Mouse (Mus musculus): ENCODE measurements around the gene Trpc7. TPM values are rescaled to one million over a fixed set of nuclear protein-coding genes. Genes with fewer than 3 reads are reported as not detected.

The Trpc7 gene
- 0.04 TPM in 1 of 2 replicates, not detected in the other for polyA plus RNA-seq (2015; fragmentation: Nextera tagmentation; extraction: Ambion mirVana)

DNA sequence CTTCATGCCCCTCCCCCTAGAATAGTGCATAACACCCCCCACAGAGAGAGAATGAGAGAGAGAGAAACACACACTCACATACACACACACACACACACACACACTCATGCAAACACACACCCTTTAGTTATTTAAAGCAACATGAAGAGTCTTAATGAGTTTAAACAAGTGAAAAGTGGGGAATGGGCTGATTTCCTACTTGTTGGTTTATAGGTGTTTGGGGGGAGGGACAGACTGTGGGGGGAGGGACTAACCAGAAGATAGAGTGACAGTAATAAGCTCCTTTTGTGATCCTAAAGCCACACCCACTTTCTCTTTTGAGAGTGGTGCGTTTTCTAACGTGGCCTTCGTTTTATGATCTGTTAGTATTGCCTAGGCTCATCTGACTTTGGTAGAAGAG is at the start of gene Trpc7:
Gene Trpc7 (minus strand): TSS at position 101 of the 400 bp plus-strand sequence.
- no peak for ATAC-seq (ENCODE audit: borderline replicate concordance, extremely low read depth, low FRiP score, low TSS enrichment)
- WGBS: 77% methylated on average over 3 of the region's 3 CpGs
- H3K9ac ChIP-seq: no peak within 1 kb of the TSS
- H3K4me3 ChIP-seq: no peak within 1 kb of the TSS
- no peaks in the 10 kb centered on the region for H3K36me3 ChIP-seq
- H3K27ac ChIP-seq: no peak within 1 kb of the TSS
- no peaks in the 10 kb centered on the region for H3K4me1 ChIP-seq
- no peak within 1 kb of the TSS for H3K4me2 ChIP-seq
- no peaks in the 10 kb centered on the region for H3K9me3 ChIP-seq
- H3K27me3 ChIP-seq: no peaks in the 10 kb centered on the region

DNA sequence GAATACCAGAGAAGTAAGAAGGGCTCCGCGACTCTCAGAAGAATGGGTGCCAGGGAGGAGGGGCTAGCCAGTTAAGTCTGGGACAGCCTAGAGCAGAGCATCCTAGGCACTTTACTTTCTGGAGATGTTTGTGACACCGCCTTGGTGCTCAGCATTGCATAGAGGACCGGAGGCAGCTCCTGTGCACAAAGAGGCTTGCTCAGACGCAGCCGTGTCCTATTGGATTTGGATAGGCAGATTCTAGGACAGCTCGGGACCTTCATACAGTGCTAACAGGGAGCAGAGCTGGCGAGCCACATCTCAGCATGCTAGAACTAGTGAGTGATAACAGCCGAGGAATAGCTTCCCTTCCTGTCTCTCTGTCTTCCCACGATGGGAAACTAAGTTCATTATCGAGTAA is 43.5 kb upstream of the Trpc7 start:
- WGBS: 75% methylated on average over 11 of the region's 11 CpGs
- no peak overlapping the region for H3K4me3 ChIP-seq
- no peaks in the 10 kb centered on the region for H3K36me3 ChIP-seq
- no peaks in the 10 kb centered on the region for H3K9me3 ChIP-seq
- no peak overlapping the region for H3K4me2 ChIP-seq
- no peaks in the 10 kb centered on the region for H3K27me3 ChIP-seq
- no peak overlapping the region for H3K27ac ChIP-seq
- H3K9ac ChIP-seq: no peak overlapping the region
- no peaks in the 10 kb centered on the region for H3K4me1 ChIP-seq
- ATAC-seq (ENCODE audit: borderline replicate concordance, extremely low read depth, low FRiP score, low TSS enrichment): no peak

DNA sequence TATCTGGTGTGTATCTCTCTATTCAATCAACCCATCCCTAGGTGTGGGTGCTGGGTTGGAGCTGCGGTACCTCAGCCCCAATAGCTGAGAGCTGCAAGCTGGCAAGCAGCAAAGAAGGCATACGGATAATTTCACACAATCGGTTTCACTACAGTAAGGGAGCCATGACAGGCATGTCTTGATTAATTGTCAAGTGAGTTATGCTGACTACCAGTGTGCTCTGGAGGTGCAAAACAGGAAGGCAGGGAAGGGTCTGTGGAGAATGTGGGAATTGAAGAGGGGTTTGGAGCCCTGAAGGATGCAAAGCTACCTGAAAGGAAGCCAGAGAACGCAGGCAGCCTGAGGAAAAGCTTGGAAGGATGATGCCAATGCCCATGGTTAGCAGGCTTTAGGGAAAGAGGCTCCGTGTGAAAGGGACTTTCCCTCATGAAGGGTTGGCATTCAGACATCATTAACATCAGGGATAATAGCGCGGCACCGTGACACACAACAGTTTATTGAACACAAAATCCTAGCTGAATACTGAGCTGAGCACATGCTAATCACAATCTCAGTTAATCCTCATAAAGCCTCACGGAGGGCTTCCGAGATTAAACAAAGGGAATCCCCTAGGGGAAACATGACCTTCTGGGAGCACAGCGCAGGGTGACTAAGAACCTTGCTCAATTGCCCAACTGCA is 38.2 kb upstream of the Trpc7 start:
- WGBS: 70% methylated on average over 11 of the region's 11 CpGs
- Histone ChIP-seq H3K9me3 (no peaks in the 10 kb centered on the region), H3K4me1 (no peaks in the 10 kb centered on the region), H3K36me3 (no peaks in the 10 kb centered on the region), H3K27me3 (no peaks in the 10 kb centered on the region), H3K9ac (no peak overlapping the region), H3K27ac (no peak overlapping the region), H3K4me3 (no peak overlapping the region), H3K4me2 (no peak overlapping the region)
- ATAC-seq (ENCODE audit: borderline replicate concordance, extremely low read depth, low FRiP score, low TSS enrichment): no peak

DNA sequence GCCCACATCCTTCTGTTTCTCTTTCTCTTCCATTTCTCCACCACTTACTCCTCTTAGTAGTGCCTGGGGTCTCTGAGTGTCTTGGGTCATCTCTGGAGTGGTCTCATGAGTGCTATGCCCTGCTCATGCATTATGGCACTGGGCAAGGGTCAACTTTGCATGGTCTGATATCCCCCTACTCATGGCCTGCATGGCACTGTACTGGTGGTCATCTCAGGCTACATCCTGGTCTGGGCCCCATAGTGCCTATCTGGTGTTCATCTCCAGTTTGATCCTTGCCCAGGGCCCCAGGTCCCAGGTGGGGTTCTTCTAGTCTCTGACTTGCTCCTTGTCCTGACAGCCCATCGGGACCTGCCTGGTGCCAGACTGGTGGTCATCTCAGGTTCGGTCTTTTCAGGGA is 34.6 kb upstream of the Trpc7 start:
- Histone ChIP-seq H3K36me3 (no peaks in the 10 kb centered on the region), H3K4me3 (no peak overlapping the region), H3K4me2 (no peak overlapping the region), H3K27me3 (no peaks in the 10 kb centered on the region), H3K27ac (no peak overlapping the region), H3K4me1 (no peaks in the 10 kb centered on the region), H3K9ac (no peak overlapping the region), H3K9me3 (no peaks in the 10 kb centered on the region)
- 92% methylated on average over 2 of the region's 2 CpGs for WGBS
- ATAC-seq (ENCODE audit: borderline replicate concordance, extremely low read depth, low FRiP score, low TSS enrichment): no peak

DNA sequence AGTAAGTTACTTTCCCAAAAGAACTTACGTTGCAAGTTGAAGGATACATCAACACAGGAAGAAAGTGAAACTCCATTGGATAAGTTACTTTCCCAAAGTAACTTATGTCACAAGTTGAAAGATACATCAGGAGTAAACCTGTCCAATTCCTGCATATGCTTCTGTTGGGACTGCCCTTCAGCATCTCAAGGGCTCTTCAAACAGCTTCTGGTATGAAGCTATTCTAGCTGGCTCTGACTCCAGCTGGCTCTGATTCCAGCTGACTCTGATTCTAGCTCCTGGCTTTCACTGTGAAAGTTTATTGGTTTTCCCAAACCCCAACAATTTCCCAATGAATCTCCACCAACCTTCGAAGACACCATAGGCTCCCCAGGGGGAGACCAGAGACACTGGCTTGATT is 27.2 kb upstream of the Trpc7 start:
- WGBS: 68% methylated on average over 2 of the region's 2 CpGs
- H3K4me3 ChIP-seq: no peak overlapping the region

DNA sequence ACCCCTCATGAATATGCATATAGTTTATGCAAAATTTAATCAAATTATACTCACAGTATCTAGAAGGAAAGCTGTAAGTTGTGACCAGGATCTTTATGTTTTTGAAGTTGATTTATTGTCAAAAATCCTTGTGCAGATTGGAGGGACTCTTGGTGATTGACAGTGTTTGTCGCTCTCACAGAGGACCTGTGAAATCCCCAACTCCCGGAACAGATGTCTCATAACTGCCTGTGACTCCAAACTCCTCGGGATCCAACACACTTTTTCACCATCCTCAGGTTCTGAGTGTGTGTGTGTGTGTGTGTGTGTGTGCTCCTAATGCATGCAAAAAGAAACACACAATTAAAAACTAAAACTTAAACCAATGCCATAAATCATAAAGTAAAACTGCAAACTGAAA is 25.5 kb upstream of the Trpc7 start:
- Histone ChIP-seq H3K27me3 (no peaks in the 10 kb centered on the region), H3K4me1 (peaks cover 2% of the 10 kb centered on the region; the same call in 1 of the 2 replicates), H3K27ac (no peak overlapping the region), H3K9ac (no peak overlapping the region), H3K36me3 (no peaks in the 10 kb centered on the region), H3K4me3 (no peak overlapping the region), H3K4me2 (no peak overlapping the region), H3K9me3 (no peaks in the 10 kb centered on the region)
- no peak for ATAC-seq (ENCODE audit: borderline replicate concordance, extremely low read depth, low FRiP score, low TSS enrichment)
- 59% methylated on average over 3 of the region's 3 CpGs for WGBS

More for the DNA sequence above, 27.2 kb upstream of the Trpc7 start:
- H3K4me1 ChIP-seq: peaks cover 2% of the 10 kb centered on the region; the same call in 1 of the 2 replicates
- H3K9ac ChIP-seq: no peak overlapping the region
- no peaks in the 10 kb centered on the region for H3K36me3 ChIP-seq
- no peak overlapping the region for H3K27ac ChIP-seq
- no peaks in the 10 kb centered on the region for H3K9me3 ChIP-seq
- ATAC-seq (ENCODE audit: borderline replicate concordance, extremely low read depth, low FRiP score, low TSS enrichment): no peak
- H3K4me2 ChIP-seq: no peak overlapping the region
- no peaks in the 10 kb centered on the region for H3K27me3 ChIP-seq

DNA sequence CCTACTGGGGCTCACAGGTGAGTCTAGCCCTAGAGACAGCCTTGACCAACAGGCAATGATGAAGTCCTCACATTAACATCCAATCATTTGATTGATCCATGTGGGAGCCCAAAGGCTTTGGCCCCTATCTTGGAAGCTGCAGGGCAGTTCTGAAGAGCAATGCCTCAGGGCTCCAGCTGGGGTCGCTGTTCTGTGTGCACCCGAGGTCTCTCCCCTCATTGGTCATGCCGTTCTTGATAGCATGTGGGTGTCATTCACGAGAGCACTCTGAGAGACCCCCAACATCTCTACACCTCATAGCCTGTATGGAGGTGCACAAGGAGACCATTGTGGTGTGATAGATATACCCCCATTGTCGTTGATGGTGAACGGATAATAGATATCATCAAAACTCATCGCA is 18.9 kb upstream of the Trpc7 start:
- WGBS: 83% methylated on average over 7 of the region's 7 CpGs

DNA sequence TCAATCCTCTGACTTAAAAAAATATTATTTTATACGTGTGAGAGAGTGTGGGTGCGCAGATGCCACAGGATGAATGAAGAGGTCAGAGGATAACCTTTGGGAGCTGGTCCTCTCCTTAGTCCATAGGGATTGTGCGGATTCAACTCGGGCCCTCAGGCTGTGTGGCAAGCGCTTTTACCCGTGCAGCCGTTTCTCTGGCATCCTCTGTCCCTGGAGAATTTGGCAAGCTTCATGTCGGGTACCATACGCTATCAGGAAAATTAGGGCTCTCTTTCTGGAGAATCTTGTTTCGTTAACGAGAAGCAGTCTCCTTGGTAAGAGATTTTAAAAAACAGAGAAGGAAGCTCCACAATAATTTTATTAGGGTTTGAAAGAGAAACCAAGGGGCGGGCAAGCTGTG is 15.3 kb upstream of the Trpc7 start:
- Histone ChIP-seq H3K4me1 (no peaks in the 10 kb centered on the region), H3K4me2 (no peak overlapping the region), H3K27me3 (no peaks in the 10 kb centered on the region), H3K36me3 (no peaks in the 10 kb centered on the region), H3K4me3 (no peak overlapping the region), H3K9ac (no peak overlapping the region), H3K9me3 (no peaks in the 10 kb centered on the region), H3K27ac (no peak overlapping the region)
- ATAC-seq (ENCODE audit: borderline replicate concordance, extremely low read depth, low FRiP score, low TSS enrichment): no peak
- WGBS: 85% methylated on average over 12 of the region's 12 CpGs

More for the DNA sequence above, 18.9 kb upstream of the Trpc7 start:
- Histone ChIP-seq H3K4me2 (no peak overlapping the region), H3K36me3 (no peaks in the 10 kb centered on the region), H3K4me1 (no peaks in the 10 kb centered on the region), H3K9ac (no peak overlapping the region), H3K27ac (no peak overlapping the region), H3K9me3 (no peaks in the 10 kb centered on the region), H3K4me3 (no peak overlapping the region), H3K27me3 (no peaks in the 10 kb centered on the region)
- ATAC-seq (ENCODE audit: borderline replicate concordance, extremely low read depth, low FRiP score, low TSS enrichment): no peak

DNA sequence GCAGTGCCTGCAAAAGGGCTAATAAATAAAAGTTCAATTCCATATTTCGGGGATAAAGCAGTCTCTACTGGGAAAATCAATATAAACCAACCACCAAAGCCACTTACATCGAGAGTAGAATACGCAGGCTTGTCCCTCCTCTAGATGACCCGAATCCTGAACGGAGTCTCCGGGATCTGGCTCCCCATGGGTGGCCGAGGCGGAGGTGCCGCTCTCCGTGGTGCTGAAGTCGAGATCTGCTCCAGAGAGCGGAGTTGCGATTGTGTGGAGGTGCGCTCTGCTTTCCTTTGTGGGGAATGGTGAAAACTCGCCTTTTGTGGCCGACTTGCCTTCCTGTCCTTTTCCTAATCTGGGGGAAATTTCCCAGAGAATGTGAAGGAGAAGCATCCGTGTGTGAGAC is 407 bp downstream of the Trpc7 start:
- H3K4me1 ChIP-seq: no peaks in the 10 kb centered on the region
- ATAC-seq (ENCODE audit: borderline replicate concordance, extremely low read depth, low FRiP score, low TSS enrichment): no peak
- WGBS: 3% methylated on average over 17 of the region's 17 CpGs
- H3K9ac ChIP-seq: no peak overlapping the region
- H3K9me3 ChIP-seq: no peaks in the 10 kb centered on the region
- H3K27me3 ChIP-seq: no peaks in the 10 kb centered on the region
- no peaks in the 10 kb centered on the region for H3K36me3 ChIP-seq
- no peak overlapping the region for H3K4me3 ChIP-seq
- H3K27ac ChIP-seq: no peak overlapping the region
- no peak overlapping the region for H3K4me2 ChIP-seq

DNA sequence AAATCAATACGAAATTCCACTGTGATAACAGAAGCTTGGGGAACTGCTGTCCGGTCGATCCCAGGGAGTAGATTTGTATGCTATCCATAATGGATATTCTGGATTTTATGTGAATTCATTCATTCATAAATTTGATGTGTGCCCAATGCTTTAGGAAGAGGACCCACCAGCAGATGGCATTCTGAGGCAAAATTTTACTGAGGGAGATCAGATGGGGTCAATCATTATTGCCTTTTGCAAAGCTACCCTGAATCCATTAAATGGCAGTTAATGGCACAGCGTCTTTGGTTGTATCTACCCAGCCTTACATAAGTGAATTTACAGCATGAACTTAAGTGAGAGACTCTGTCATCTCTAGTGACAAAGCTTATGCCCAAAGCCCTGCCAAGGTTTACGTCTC is 1.2 kb downstream of the Trpc7 start:
- H3K9ac ChIP-seq: no peak overlapping the region
- H3K27ac ChIP-seq: no peak overlapping the region
- H3K4me3 ChIP-seq: no peak overlapping the region
- H3K27me3 ChIP-seq: no peaks in the 10 kb centered on the region
- no peaks in the 10 kb centered on the region for H3K9me3 ChIP-seq
- no peak overlapping the region for H3K4me2 ChIP-seq
- H3K36me3 ChIP-seq: no peaks in the 10 kb centered on the region
- no peak for ATAC-seq (ENCODE audit: borderline replicate concordance, extremely low read depth, low FRiP score, low TSS enrichment)
- no peaks in the 10 kb centered on the region for H3K4me1 ChIP-seq
- 81% methylated on average over 5 of the region's 5 CpGs for WGBS

DNA sequence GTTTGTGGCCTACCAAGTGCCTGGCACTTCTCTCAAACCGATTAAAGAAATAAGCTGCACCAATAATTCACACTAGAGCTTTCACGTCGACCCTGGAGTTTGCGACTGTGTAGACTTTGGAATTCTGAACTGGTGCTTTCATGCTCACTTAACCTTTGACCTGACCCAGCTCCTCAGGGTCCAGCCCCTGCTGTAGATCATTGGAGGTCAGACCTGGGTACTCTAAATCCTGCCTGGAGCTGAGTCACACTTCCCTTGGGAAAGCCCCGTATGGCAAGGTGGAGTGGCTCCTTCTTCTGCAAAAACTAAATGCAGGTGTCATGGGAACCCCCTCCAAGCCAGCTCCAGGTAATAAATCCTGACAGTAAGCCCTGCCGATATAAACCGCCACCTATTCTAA is 5.9 kb downstream of the Trpc7 start:
- 61% methylated on average over 7 of the region's 7 CpGs for WGBS
- no peak for ATAC-seq (ENCODE audit: borderline replicate concordance, extremely low read depth, low FRiP score, low TSS enrichment)
- no peak overlapping the region for H3K27ac ChIP-seq

DNA sequence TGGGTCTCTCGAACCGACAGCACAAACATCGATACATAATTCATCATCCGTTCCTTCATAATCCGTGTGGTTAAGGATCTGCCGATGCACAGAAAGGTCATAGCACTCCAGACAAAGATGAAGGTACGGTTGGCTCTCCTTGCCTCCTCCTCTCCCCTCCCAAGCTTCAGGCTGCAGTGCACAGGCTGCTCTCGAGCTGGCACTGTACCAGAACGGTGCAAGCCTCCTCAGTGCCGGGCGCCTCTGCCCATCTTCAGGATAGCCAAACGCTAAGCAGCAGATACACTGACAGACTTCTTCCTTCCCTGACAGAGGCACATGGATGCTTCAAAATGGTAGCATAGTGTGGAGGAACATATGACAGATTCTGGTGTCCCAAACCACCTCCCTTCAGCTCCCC is 12.9 kb downstream of the Trpc7 start:
- H3K4me1 ChIP-seq: no peaks in the 10 kb centered on the region
- H3K4me3 ChIP-seq: no peak overlapping the region
- no peak for ATAC-seq (ENCODE audit: borderline replicate concordance, extremely low read depth, low FRiP score, low TSS enrichment)
- no peaks in the 10 kb centered on the region for H3K27me3 ChIP-seq
- H3K4me2 ChIP-seq: no peak overlapping the region
- no peaks in the 10 kb centered on the region for H3K9me3 ChIP-seq
- H3K36me3 ChIP-seq: no peaks in the 10 kb centered on the region
- H3K27ac ChIP-seq: no peak overlapping the region
- 69% methylated on average over 12 of the region's 12 CpGs for WGBS
- H3K9ac ChIP-seq: no peak overlapping the region

More for the DNA sequence above, 5.9 kb downstream of the Trpc7 start:
- Histone ChIP-seq H3K9me3 (no peaks in the 10 kb centered on the region), H3K4me2 (no peak overlapping the region), H3K36me3 (no peaks in the 10 kb centered on the region), H3K4me1 (no peaks in the 10 kb centered on the region), H3K27me3 (no peaks in the 10 kb centered on the region), H3K9ac (no peak overlapping the region), H3K4me3 (no peak overlapping the region)

DNA sequence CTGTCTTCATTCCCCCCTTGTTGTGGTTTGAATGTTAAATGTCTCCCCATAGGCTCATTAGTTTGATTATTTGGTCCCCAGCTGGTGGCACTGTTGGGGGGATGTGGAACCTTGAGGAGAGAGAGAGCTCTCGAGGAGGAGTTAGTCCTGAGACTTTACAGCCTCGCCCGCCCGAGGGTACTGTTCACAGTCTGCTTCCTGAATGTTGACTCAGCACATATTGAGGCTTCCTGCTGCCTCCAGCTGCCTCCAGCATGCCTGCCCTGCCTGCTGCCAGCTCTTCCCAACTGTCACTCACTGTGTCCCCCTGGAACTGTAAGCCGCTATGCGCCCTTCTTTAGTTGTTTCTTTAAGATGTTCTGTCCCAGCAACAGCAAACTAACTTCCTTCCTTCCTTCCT is 31.2 kb downstream of the Trpc7 start:
- Histone ChIP-seq H3K9me3 (no peaks in the 10 kb centered on the region), H3K4me1 (no peaks in the 10 kb centered on the region), H3K27me3 (no peaks in the 10 kb centered on the region), H3K27ac (no peak overlapping the region), H3K4me3 (no peak overlapping the region), H3K36me3 (no peaks in the 10 kb centered on the region), H3K4me2 (no peak overlapping the region), H3K9ac (no peak overlapping the region)
- ATAC-seq (ENCODE audit: borderline replicate concordance, extremely low read depth, low FRiP score, low TSS enrichment): no peak
- WGBS: 75% methylated on average over 6 of the region's 6 CpGs
